Mouse (Mus musculus) retina, postnatal 1 day (tissue): ENCODE results near the gene Jund.

ENCODE experiments used
- DNase-seq: peaks from one replicate; pipeline ENCODE4 v3.0.0-alpha.2; 2012

Jund gene

DNA sequence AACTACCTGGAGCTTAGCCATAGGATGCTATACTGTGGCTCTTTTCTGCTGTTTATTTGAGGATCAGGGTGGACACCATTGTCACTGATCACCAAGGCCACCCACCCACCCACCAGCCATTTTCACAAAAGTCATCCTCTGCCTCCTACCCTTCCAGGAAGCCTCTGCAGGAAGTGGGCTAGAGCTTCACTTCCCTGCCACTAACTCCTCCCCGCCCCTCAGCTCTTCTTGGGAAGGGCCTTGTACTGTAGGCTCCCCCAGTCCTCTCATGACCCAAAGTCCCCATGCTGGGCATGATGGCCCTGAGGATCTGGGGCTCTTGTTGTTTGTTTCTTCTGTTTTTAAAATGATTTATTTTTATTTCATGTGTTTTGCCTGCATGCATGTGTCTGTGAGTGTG, 23.4 kb upstream of the Jund start:
- no peak for DNase-seq

DNA sequence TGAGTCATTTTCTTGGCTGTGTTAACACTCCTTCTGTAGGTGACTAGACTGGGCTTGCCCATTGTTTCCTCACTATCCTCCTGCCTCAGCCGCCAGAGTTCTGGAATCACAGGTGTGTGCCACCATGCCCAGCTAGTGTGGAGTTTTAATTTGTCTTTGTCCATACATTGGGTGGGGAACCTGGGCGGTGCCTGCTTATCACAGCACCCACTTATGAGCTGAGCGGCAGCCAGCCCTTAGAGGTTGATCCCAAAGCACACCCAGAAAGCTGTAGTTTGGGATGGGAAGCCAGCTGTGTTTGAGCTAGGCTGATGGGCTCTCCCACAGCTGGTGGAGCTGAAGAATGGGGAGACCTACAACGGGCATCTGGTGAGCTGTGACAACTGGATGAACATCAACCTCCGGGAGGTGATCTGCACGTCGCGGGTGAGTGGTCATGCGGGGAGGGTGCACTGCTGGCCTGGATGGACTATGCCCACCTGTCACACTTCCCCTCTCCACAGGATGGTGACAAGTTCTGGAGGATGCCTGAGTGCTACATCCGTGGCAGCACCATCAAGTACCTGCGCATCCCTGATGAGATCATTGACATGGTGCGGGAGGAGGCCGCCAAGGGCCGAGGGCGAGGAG, 21.2 kb upstream of the Jund start:
- DNase-seq, result no peak

DNA sequence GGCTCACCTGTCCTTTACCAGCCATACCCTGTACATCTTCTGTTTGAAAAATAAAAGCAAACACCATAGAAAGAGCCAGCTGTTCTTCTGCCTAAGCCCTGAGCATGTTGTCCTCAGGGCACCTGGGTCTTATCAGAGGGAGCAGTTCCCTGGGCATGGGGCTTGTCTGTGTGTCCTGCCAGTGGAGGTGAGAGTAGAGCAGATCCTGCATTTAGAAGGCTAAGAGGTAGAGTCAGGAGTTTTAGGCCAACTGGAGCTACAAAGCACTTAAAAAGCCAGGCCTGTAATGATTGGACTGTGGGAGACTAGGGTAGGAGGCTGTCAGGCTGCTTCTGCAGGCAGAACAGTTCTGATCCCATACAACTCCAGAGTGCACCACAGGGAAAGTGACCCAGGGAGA, 20.1 kb upstream of the Jund start:
- DNase-seq, result no peak

GRCm38 (mm10) chr8:70679404-70679803, 19.3 kb upstream of the Jund start:
- no peak for DNase-seq

- DNase-seq, result no peak
Observed at GRCm38 (mm10) chr8:70680039-70680438, 18.7 kb upstream of the Jund start.

DNA sequence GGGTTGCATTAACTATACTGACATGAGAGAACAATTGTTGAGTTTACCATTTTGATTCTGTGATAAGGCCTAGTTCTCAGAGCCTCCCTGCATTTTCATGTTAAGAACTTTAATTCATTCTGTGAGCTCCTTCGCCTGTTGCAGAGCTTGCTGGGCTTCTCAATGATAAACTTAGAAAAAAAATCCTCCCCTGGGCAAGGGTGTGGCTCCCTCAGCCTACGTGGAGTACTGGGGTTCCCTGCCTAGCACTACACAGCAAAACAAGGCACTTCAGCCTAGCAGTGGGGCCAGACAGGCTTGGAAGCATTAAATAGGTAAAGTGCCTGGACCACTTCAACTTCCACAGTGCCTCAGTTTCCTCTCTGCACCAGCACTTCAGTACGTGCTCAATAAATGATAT, 17.3 kb upstream of the Jund start:
- DNase-seq, result no peak

DNA sequence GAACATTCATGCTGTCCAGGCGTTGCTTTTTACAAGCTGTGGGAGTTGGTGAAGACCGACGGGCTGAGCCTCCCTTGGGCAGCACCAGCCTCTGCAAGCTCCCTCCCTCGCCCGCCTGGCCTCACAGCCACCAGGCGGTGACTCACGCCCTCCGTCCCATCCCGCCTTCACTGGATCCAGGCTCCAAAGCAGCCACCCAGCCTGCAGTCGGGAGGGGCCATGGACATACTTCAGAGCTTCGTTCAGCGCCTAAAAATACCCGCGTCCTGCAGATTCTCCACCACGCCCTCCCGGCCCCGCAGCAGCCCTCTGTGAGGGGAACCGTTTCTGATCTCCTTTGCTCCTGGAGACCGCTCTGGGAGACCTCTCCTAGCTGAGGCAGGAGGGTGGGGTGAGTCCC, 16.6 kb upstream of the Jund start:
- no peak for DNase-seq

GRCm38 (mm10) chr8:70682692-70683091, 16.1 kb upstream of the Jund start:
- no peak for DNase-seq

GRCm38 (mm10) chr8:70684291-70684690, 14.5 kb upstream of the Jund start:
- DNase-seq, result no peak

- DNase-seq, result no peak
Observed at GRCm38 (mm10) chr8:70687576-70687975, 11.2 kb upstream of the Jund start.

GRCm38 (mm10) chr8:70688136-70688535, 10.6 kb upstream of the Jund start:
- no peak for DNase-seq

GRCm38 (mm10) chr8:70689892-70690390, 8.8 kb upstream of the Jund start:
- no peak for DNase-seq

DNA sequence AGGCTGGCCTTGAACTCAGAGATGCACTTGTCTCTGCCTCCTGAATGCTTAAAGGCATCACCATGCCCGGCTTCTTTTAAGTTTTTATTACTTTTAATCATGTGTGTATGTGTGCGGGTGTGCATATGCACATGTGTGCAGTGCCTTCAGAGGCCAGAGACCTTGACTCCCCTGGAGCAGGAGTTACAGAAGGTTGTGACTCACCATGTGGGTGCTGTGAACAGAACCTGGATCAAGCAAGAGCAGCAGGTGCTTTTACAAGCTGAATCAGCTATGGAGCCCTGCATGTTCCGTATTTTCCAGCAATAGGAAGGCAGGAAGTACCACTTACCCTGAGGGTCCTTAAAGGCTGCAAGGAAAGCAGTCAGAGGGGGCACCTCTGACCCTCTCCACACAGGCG, 7.5 kb upstream of the Jund start:
- DNase-seq, result no peak

DNA sequence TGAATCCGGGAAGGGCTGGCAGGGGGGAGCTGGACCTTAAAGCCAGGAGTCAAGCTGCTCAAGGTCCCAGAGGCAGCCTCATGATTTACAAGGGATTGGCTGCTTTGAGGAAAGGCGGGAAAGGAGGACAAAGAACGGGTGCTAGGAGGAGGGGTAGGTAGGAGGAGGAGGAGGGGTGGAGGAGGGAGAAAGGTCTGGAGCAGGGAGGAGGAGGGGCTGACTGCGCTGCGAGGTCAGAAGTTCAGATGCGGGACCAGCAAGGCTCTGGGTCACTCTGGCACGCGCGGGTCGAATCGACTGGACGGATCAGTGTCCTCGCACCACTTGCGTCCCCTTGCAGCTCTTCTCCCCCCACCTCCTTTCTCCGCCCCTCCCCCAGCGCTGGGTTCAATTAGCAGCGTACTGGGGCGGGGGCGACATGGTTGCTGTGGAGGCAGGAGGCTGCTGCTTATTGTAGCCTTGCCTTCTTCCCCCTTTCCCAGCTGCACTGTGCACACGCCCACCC, 7.0 kb upstream of the Jund start:
- peak; percentile 89 for DNase-seq

DNA sequence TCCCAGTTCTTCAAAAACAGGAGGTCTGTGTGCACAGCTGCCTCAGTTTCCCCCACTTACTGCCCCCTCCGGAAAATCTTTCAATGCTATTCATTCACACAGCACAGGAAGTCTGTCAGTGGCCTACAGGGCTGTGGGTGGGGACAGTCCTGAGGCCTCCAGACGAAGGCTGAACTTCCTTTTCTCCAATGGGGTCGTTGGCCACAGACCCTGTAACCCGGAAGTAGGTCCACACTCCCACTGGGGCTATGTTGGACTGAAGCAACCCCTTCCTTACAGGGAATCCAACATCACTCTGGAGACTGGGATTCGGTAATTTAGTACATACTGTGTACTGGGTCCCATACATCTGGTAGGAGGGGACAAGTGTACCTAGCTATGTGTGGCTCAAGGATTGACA, 5.1 kb upstream of the Jund start:
- no peak for DNase-seq

- no peak for DNase-seq
Observed at GRCm38 (mm10) chr8:70695318-70696018, 3.3 kb upstream of the Jund start.

GRCm38 (mm10) chr8:70696019-70696885, 2.5 kb upstream of the Jund start:
- peak; percentile 93 for DNase-seq

GRCm38 (mm10) chr8:70696946-70697345, 1.8 kb upstream of the Jund start:
- peak; percentile 39 for DNase-seq

- DNase-seq, result no peak
Observed at GRCm38 (mm10) chr8:70697366-70698250, 1.1 kb upstream of the Jund start.

- no peak for DNase-seq
Observed at GRCm38 (mm10) chr8:70699116-70699833, 526 bp downstream of the Jund start.

DNA sequence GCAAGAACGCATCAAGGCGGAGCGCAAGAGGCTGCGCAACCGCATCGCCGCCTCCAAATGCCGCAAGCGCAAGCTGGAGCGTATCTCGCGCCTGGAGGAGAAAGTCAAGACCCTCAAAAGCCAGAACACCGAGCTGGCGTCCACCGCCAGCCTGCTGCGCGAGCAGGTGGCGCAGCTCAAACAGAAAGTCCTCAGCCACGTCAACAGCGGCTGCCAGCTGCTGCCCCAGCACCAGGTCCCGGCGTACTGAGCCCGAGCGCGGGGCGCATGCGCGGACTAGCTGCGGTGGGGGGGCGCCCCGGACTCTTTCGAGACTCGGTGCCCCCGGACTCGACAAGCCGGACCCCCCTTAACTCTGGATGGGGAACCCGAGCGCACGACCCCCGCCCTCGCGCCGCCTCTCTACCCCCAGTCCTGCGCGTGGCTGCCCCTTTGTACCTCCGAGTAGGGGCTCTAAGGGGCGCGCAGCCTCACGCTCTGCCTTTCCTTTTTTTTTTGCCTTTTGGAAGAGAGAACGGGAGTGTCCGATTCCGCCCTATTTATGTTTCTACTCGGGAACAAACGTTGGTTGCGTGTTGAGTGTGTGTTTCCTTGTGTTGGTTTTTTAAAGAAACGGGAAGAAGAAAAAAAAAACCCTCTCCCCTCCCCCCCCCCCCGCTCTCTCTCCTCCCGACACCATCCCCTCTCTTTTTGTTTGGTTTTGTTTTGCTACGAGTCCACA, 1.2 kb downstream of the Jund start:
- DNase-seq, result peak; percentile 90
